Mouse (Mus musculus): ENCODE measurements around the gene Fhod1.

GRCm38 (mm10) chr8:105361751-105362702, 14.3 kb upstream of the Fhod1 start:
- no peak for TF ChIP-seq CTCF (IDR thresholded peaks at IDR 0.05; ENCODE audit: insufficient read depth, low read depth, low read length)
- TF ChIP-seq POLR2A (IDR thresholded peaks at IDR 0.05; ENCODE audit: insufficient read depth, low read depth, low read length): no peak

Measured in olfactory bulb, adult 2 months (tissue).